Mouse (Mus musculus): Measurements from ENCODE around the gene Wars.
A peak's percentile ranks its signal among the peaks of the same experiment; 100 is the strongest.

DNA sequence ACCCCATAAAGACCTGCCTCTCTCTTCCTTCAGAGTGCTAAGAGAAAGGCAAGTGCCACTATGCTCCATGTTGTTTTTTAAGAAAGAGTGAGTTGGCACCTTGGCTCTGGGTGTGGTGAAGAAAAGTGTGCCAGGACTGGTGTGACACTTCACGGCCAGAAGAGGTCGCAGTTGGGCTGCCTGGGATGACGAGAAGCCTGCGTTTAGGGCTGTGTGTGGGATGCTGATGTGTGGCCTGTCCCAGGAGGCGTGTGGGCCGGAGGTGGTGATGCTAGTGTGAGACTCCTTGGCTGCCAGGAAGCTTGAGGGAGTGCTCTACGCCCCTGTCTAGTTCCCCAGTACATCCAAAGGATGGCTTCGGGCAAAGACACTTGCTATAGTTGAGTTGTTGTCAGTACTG, 9.0 kb upstream of the Wars start:
- TF ChIP-seq CTCF (IDR thresholded peaks at IDR 0.05; ENCODE audit: low read depth) (peak; percentile 92), EP300 (IDR thresholded peaks at IDR 0.05; ENCODE audit: low read depth) (no peak)

All from liver, embryonic 14.5 days (tissue).